Mouse (Mus musculus) intestine, postnatal 0 days (tissue): Measurements from ENCODE around the gene Dynlt1a. TPM values are rescaled to one million over a fixed set of nuclear protein-coding genes. Genes with fewer than 3 reads are reported as not detected.
A peak's percentile ranks its signal among the peaks of the same experiment; 100 is the strongest.
"Not testable (repeated sequence)": the region's sequence is repeated elsewhere in the genome, so short reads cannot be mapped to it uniquely, and the experiment has no call there.

Experiments
- ATAC-seq: fragments of 200-750 bp; cut with Nextera tagmentation; 2 replicates; pipeline ENCODE4 v1.8.0; 2017; ENCODE audit warnings: mild to moderate bottlenecking, moderate TSS enrichment, moderate library complexity
- H3K27ac ChIP-seq: fragments of 300-500 bp; sonication (generic); 2 replicates; pipeline ENCODE4 v1.5.1; 2014; ENCODE audit warnings: mild to moderate bottlenecking, low read depth, low read length, moderate library complexity
- H3K27me3 ChIP-seq: fragments of 300-500 bp; sonication (generic); replicated peaks from 2 replicates; pipeline ENCODE4 v1.6.1; 2014; ENCODE audit warnings: low read length, mixed read lengths; ENCODE audit not compliant: control insufficient read depth, insufficient read depth
- H3K36me3 ChIP-seq: fragments of 300-500 bp; sonication (generic); 2 replicates; pipeline ENCODE4 v1.6.1; 2014; ENCODE audit warnings: mild to moderate bottlenecking, moderate library complexity; ENCODE audit not compliant: control insufficient read depth, insufficient read depth
- H3K4me1 ChIP-seq: fragments of 300-500 bp; sonication (generic); replicated peaks from 2 replicates; pipeline ENCODE4 v1.6.1; 2014; ENCODE audit warnings: antibody characterized with exemption, low read length, mixed read lengths; ENCODE audit not compliant: control insufficient read depth, insufficient read depth
- H3K4me2 ChIP-seq: fragments of 300-500 bp; sonication (generic); replicated peaks from 2 replicates; pipeline ENCODE4 v1.6.1; 2014; ENCODE audit warnings: low read depth, mild to moderate bottlenecking, moderate library complexity
- H3K4me3 ChIP-seq: fragments of 300-500 bp; sonication (generic); 2 replicates; pipeline ENCODE4 v1.5.1; 2014; ENCODE audit warnings: low read depth, low read length
- H3K9ac ChIP-seq: fragments of 300-500 bp; sonication (generic); 2 replicates; pipeline ENCODE4 v1.6.1; 2014; ENCODE audit warnings: mild to moderate bottlenecking, low read depth, low read length
- H3K9me3 ChIP-seq: fragments of 300-500 bp; sonication (generic); 2 replicates; pipeline ENCODE4 v1.6.1; 2016; ENCODE audit warnings: mixed run types; ENCODE audit not compliant: control insufficient read depth
- whole genome bisulfite sequencing: fragments of 180-500 bp; shearing (Covaris S2); extraction: QIAGEN DNeasy Blood & Tissue Kit; methylation state at CpG from one replicate; pipeline ENCODE4 v1.1.7; 2014; 5-methylcytosine and 5-hydroxymethylcytosine counted together
- polyA plus RNA-seq: library from polyadenylated mRNA; unstranded; fragments of >200 nt; fragmentation: Nextera tagmentation; extraction: Ambion mirVana; gene quantifications from 2 replicates; pipeline ENCODE4 v1.2.1, GENCODE M21; 2015

The Dynlt1a gene
- polyA plus RNA-seq, 1 experiment from 2014 or later = 10.7 TPM

GRCm38 (mm10) chr17:6297060-6297795 lies 20.1 kb downstream of the Dynlt1a start:
- H3K9me3 ChIP-seq, H3K4me3 ChIP-seq, H3K36me3 ChIP-seq, H3K4me2 ChIP-seq, H3K9ac ChIP-seq, H3K27ac ChIP-seq, H3K4me1 ChIP-seq, H3K27me3 ChIP-seq, ATAC-seq: not testable (repeated sequence)
- 93% methylated on average over 9 of the region's 15 CpGs for WGBS

- not testable (repeated sequence) for H3K36me3 ChIP-seq, H3K4me3 ChIP-seq, H3K4me2 ChIP-seq, H3K27me3 ChIP-seq, H3K9ac ChIP-seq, H3K27ac ChIP-seq, ATAC-seq, H3K4me1 ChIP-seq, H3K9me3 ChIP-seq
- no CpG with 5 or more reads among the region's 5 CpGs for WGBS
These were observed 23.4 kb downstream of the Dynlt1a start for GRCm38 (mm10) chr17:6293882-6294281.

GRCm38 (mm10) chr17:6289045-6289444 lies 28.3 kb downstream of the Dynlt1a start:
- H3K9ac ChIP-seq, H3K27me3 ChIP-seq: not testable (repeated sequence)
- WGBS = 82% methylated on average over 9 of the region's 12 CpGs

GRCm38 (mm10) chr17:6286169-6286568 lies 31.1 kb downstream of the Dynlt1a start:
- not testable (repeated sequence) for ATAC-seq, H3K27ac ChIP-seq, H3K4me2 ChIP-seq, H3K27me3 ChIP-seq, H3K9ac ChIP-seq, H3K36me3 ChIP-seq, H3K4me1 ChIP-seq, H3K4me3 ChIP-seq, H3K9me3 ChIP-seq
- WGBS = 90% methylated on average over 5 of the region's 5 CpGs

More at GRCm38 (mm10) chr17:6289045-6289444, 28.3 kb downstream of the Dynlt1a start:
- H3K4me2 ChIP-seq, H3K4me3 ChIP-seq, ATAC-seq, H3K4me1 ChIP-seq, H3K9me3 ChIP-seq, H3K27ac ChIP-seq, H3K36me3 ChIP-seq: not testable (repeated sequence)

GRCm38 (mm10) chr17:6283137-6283536 lies 34.2 kb downstream of the Dynlt1a start:
- 85% methylated on average over 7 of the region's 10 CpGs for WGBS
- H3K36me3 ChIP-seq, H3K27me3 ChIP-seq, H3K4me2 ChIP-seq, H3K9me3 ChIP-seq, H3K27ac ChIP-seq, H3K4me3 ChIP-seq, H3K9ac ChIP-seq, H3K4me1 ChIP-seq: not testable (repeated sequence)
- peak; percentile 52; the same call in 1 of the 2 replicates for ATAC-seq

GRCm38 (mm10) chr17:6280513-6280912 lies 36.8 kb downstream of the Dynlt1a start:
- 93% methylated on average over 17 of the region's 19 CpGs for WGBS
- H3K36me3 ChIP-seq, H3K27ac ChIP-seq, ATAC-seq, H3K4me1 ChIP-seq, H3K4me3 ChIP-seq, H3K4me2 ChIP-seq, H3K9ac ChIP-seq, H3K9me3 ChIP-seq, H3K27me3 ChIP-seq: not testable (repeated sequence)

GRCm38 (mm10) chr17:6279772-6280171 lies 37.5 kb downstream of the Dynlt1a start:
- H3K4me3 ChIP-seq, H3K36me3 ChIP-seq, H3K27ac ChIP-seq, H3K4me2 ChIP-seq, ATAC-seq, H3K4me1 ChIP-seq, H3K27me3 ChIP-seq, H3K9ac ChIP-seq, H3K9me3 ChIP-seq: not testable (repeated sequence)
- 94% methylated on average over 9 of the region's 10 CpGs for WGBS

- not testable (repeated sequence) for H3K36me3 ChIP-seq, H3K27ac ChIP-seq, H3K4me2 ChIP-seq, H3K27me3 ChIP-seq, H3K9me3 ChIP-seq, H3K9ac ChIP-seq, H3K4me1 ChIP-seq, H3K4me3 ChIP-seq
- WGBS = 29% methylated on average over 8 of the region's 8 CpGs
- peak; percentile 71 for ATAC-seq
These were observed 38.1 kb downstream of the Dynlt1a start for GRCm38 (mm10) chr17:6279205-6279604.

GRCm38 (mm10) chr17:6274693-6275092 lies 42.6 kb downstream of the Dynlt1a start:
- not testable (repeated sequence) for H3K9ac ChIP-seq, H3K4me1 ChIP-seq, H3K36me3 ChIP-seq, H3K4me2 ChIP-seq, ATAC-seq, H3K4me3 ChIP-seq, H3K9me3 ChIP-seq, H3K27me3 ChIP-seq, H3K27ac ChIP-seq
- 88% methylated on average over 4 of the region's 6 CpGs for WGBS
